Mouse (Mus musculus): ENCODE data around the gene Vsig10. TPM values are rescaled to one million over a fixed set of nuclear protein-coding genes. Genes with fewer than 3 reads are reported as not detected.
A peak's percentile ranks its signal among the peaks of the same experiment; 100 is the strongest.
"Not testable (repeated sequence)": the region's sequence is repeated elsewhere in the genome, so short reads cannot be mapped to it uniquely, and the experiment has no call there.

Vsig10 gene
- polyA plus RNA-seq, 1 experiment from 2014 or later, result 11.7 TPM

DNA sequence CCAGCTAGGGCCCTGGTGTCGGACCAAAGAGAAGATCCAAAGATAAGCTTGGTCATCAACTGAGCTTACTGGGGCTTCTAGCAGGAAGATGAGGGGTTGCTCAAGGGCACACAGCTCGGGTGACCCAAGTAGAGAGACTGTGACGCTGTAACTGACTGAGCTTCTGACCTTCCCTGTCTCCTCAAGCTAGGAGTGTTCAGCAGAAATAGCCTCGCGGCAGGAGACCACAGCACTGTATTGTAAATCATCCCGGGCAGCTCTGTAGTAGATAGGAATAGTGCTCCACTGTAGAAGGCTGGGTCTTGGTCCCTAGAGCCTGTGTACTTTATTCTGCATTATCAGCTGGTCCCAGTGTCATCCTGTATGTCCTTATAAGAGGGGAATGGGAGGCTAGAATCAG is 23.0 kb downstream of the Vsig10 start:
- Histone ChIP-seq H3K9ac (no peak overlapping the region), H3K4me2 (no peak overlapping the region), H3K27ac (no peak overlapping the region), H3K4me3 (no peak overlapping the region), H3K4me1 (no peaks in the 10 kb centered on the region), H3K36me3 (peaks cover 9% of the 10 kb centered on the region), H3K9me3 (no peaks in the 10 kb centered on the region), H3K27me3 (no peaks in the 10 kb centered on the region)
- WGBS, result 67% methylated on average over 6 of the region's 6 CpGs
- ATAC-seq (ENCODE audit: insufficient number of reproducible peaks, low FRiP score, low TSS enrichment, low read depth), result no peak

DNA sequence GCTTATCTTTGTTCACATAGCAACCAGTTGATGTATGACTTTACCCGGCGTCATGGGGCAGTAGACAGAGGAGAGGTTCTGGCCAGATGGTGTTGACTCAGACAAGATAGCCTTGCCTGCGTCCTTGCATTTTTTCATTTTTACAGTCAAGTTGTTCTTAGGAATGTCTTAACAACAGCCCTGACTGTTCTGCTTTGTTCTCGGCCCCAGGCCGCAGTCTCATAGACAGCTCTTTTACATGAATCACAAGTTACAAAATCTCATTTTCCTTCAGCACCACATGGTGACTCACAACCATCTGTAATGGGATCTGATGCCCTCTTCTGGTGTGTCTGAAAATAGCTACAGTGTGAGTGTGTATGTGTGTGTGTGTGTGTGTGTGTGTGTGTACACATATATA is 25.6 kb downstream of the Vsig10 start:
- not testable (repeated sequence) for ATAC-seq (ENCODE audit: insufficient number of reproducible peaks, low FRiP score, low TSS enrichment, low read depth); H3K4me1 ChIP-seq; H3K36me3 ChIP-seq; H3K4me2 ChIP-seq; H3K9ac ChIP-seq; H3K27ac ChIP-seq; H3K27me3 ChIP-seq; H3K9me3 ChIP-seq; H3K4me3 ChIP-seq
- WGBS, result 87% methylated on average over 5 of the region's 5 CpGs

DNA sequence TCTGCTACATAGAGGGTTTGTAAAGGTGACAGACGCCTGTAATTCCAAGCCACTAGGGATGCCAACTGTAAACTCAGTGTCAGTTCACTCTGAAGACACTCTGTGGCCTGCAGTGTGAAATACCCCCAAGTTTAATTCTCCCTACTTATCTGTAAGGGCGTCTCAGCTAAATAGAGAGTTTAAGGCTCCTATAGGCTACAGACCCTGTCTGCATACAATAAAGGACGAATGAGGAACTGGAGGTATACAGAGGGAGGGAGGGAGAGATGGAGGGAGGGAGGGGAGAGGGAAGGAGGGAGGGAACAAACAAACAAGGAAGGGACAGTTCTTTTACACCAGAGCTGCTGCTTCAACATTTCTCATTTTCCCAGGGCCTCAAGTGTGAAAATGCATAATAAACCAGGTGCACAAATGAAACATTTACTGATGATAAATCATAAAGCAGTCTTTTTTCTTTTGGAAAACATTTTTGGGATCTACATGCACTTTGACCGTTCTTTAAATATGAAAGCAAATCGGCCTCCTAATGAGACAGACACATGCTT is 26.6 kb downstream of the Vsig10 start:
- Histone ChIP-seq H3K9me3 (no peaks in the 10 kb centered on the region), H3K9ac (no peak overlapping the region), H3K4me1 (no peaks in the 10 kb centered on the region), H3K4me2 (no peak overlapping the region), H3K27ac (no peak overlapping the region), H3K4me3 (no peak overlapping the region), H3K27me3 (no peaks in the 10 kb centered on the region), H3K36me3 (peaks cover 6% of the 10 kb centered on the region)
- WGBS, result 77% methylated on average over 5 of the region's 5 CpGs
- ATAC-seq (ENCODE audit: insufficient number of reproducible peaks, low FRiP score, low TSS enrichment, low read depth), result no peak

DNA sequence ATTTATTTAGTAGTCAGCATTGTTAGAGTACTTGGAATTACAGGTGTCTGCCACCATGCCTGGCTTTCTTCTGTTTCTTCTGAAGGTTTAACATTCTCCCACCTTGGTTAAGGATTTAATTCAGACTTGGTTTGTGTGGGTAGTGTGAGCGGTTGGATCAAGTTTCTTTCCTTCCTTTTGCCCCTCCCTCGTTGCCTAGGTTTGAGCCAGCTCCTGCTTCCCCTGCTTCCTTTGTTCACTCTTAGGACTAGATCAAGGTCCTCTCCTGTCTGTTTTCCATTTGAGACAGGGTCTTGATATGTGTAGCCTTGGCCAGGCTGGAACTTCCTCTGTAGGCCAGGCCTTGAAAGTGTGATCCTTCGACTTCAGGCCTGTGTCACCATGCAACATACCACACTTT is 27.4 kb downstream of the Vsig10 start:
- Histone ChIP-seq H3K4me1 (no peaks in the 10 kb centered on the region), H3K27me3 (no peaks in the 10 kb centered on the region), H3K4me2 (no peak overlapping the region), H3K4me3 (no peak overlapping the region), H3K27ac (no peak overlapping the region), H3K9me3 (no peaks in the 10 kb centered on the region), H3K9ac (no peak overlapping the region), H3K36me3 (peaks cover 6% of the 10 kb centered on the region)
- no peak for ATAC-seq (ENCODE audit: insufficient number of reproducible peaks, low FRiP score, low TSS enrichment, low read depth)
- 50% methylated on average over 3 of the region's 3 CpGs for WGBS

DNA sequence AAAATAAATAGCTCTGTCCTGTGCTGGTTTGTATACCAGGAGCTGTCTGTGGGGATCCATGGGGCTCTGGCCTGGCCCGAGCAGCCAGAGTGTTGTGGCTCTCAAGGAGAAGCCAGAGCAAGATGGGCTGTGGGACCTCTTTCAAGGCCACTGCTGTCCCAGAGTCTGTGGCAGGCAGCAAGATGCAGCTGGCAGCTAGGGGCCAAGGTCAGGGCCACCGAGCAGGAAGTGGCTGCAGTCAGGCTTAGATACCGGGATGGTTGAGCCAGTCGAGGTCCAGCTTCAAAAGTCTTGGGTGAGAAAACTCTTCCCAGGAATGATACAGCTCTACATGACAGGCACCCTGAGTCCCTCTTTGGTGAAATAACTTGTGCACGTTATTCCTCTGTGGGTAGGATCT is 28.1 kb downstream of the Vsig10 start:
- H3K4me1 ChIP-seq, result no peaks in the 10 kb centered on the region
- 64% methylated on average over 5 of the region's 5 CpGs for whole genome bisulfite sequencing
- ATAC-seq (ENCODE audit: insufficient number of reproducible peaks, low FRiP score, low TSS enrichment, low read depth), result no peak
- H3K9me3 ChIP-seq, result no peaks in the 10 kb centered on the region
- no peaks in the 10 kb centered on the region for H3K27me3 ChIP-seq
- peaks cover 6% of the 10 kb centered on the region for H3K36me3 ChIP-seq
- H3K4me3 ChIP-seq, result no peak overlapping the region
- no peak overlapping the region for H3K27ac ChIP-seq
- H3K9ac ChIP-seq, result no peak overlapping the region
- H3K4me2 ChIP-seq, result no peak overlapping the region

DNA sequence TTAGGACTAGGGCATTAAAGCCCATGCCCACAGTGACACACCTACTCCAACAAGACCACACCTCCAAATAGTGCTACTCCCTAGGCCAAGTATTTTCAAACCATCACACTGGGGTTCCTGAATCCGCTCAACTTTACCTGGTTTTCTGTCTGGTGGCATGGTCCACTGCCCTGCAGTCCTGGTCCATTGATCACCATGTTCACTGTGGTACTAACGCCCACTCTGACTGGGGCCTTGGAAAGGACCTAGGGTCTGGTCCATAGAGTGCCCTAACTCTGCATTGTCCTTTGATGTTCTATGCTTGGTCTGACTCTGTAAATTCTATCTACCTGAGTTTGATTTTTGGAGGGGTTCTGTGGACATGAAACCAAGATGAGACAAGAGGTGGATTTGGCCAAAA is 29.0 kb downstream of the Vsig10 start:
- Histone ChIP-seq H3K4me3 (no peak overlapping the region), H3K27me3 (no peaks in the 10 kb centered on the region), H3K27ac (no peak overlapping the region), H3K4me2 (no peak overlapping the region), H3K9ac (no peak overlapping the region), H3K4me1 (no peaks in the 10 kb centered on the region), H3K9me3 (no peaks in the 10 kb centered on the region), H3K36me3 (peaks cover 6% of the 10 kb centered on the region)
- no peak for ATAC-seq (ENCODE audit: insufficient number of reproducible peaks, low FRiP score, low TSS enrichment, low read depth)
- WGBS, result 92% methylated on average over 2 of the region's 2 CpGs

DNA sequence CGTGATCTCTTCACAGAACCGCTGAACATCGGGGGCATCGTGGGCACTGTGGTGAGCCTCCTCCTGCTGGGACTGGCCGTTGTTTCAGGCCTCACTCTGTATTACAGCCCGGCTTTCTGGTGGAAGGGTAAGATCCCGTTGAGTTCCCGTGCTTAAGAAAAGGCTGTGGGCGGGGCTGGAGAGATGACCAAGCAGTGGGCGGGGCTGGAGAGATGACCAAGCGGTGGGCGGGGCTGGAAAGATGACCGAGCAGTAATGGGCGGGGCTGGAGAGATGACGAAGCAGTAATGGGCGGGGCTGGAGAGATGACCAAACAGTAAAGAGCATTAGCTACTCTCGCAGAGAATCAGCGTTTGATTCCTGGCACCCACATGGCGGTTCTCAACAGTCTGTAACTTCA is 29.4 kb downstream of the Vsig10 start:
- no peak for ATAC-seq (ENCODE audit: insufficient number of reproducible peaks, low FRiP score, low TSS enrichment, low read depth)
- peaks cover 6% of the 10 kb centered on the region for H3K36me3 ChIP-seq
- no peaks in the 10 kb centered on the region for H3K9me3 ChIP-seq
- H3K27me3 ChIP-seq, result no peaks in the 10 kb centered on the region
- H3K4me1 ChIP-seq, result no peaks in the 10 kb centered on the region
- H3K4me2 ChIP-seq, result no peak overlapping the region
- WGBS, result 37% methylated on average over 19 of the region's 19 CpGs
- no peak overlapping the region for H3K9ac ChIP-seq
- no peak overlapping the region for H3K27ac ChIP-seq
- no peak overlapping the region for H3K4me3 ChIP-seq

DNA sequence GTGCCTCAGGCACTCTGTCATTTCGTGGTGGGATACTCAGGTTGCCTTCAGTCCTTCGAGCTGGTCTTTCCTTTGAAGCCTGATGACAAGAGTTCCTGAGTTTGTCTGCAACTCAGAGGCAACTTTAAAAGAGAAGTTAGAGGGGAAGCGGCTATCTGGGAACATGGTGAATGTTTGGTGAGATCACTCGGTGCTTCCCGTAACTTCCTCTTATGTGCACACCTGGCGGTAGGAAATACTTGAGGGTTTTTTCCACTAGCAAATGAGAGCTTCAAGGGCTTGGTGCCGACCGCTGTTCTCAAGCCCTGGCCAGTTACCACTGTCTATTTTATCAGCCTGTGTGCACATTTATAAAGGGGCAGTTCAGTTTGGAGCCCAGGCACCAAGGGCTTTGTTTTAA is 35.2 kb downstream of the Vsig10 start:
- H3K9ac ChIP-seq, result no peak overlapping the region
- no peak overlapping the region for H3K4me2 ChIP-seq
- H3K4me1 ChIP-seq, result peaks cover 15% of the 10 kb centered on the region
- no peaks in the 10 kb centered on the region for H3K9me3 ChIP-seq
- no peak for ATAC-seq (ENCODE audit: insufficient number of reproducible peaks, low FRiP score, low TSS enrichment, low read depth)
- 62% methylated on average over 8 of the region's 8 CpGs for WGBS
- H3K27ac ChIP-seq, result no peak overlapping the region
- H3K36me3 ChIP-seq, result no peaks in the 10 kb centered on the region; the same call in 1 of the 2 replicates
- H3K27me3 ChIP-seq, result no peaks in the 10 kb centered on the region
- no peak overlapping the region for H3K4me3 ChIP-seq

DNA sequence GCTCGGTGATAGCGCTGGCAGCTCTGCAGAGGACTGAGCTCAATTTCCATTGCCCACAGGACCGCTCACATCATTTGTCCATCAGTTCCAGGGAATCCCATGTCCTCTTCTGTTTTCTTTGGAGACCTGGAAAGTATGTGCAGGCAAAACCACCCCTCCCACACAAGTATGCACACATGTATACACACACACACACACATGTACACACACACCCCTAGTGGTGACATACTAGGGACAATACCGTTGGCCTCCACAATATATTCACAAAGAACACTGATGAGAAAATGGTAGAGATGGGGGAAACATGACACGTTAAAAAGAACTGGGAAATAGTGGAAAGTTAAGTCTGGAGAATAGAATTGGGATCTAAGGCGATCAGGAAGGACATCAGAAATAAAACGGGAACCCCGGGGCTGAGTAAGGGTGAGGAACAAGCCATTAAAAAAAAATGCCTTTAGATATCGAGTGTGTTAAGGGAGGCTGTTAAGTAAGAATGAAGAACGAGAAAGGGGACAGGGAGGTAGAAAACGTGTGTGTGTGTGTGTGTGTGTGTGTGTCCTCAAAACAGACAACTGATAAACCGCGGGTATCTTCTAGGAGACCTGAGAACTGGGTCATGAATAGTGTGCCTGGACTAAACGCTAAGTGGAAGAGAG is 36.9 kb downstream of the Vsig10 start:
- no peaks in the 10 kb centered on the region for H3K27me3 ChIP-seq
- H3K9me3 ChIP-seq, result no peaks in the 10 kb centered on the region
- H3K27ac ChIP-seq, result peak overlapping the region; percentile 90; the same call in 1 of the 2 replicates
- no peaks in the 10 kb centered on the region; the same call in 1 of the 2 replicates for H3K36me3 ChIP-seq
- H3K4me1 ChIP-seq, result peaks cover 31% of the 10 kb centered on the region
- ATAC-seq (ENCODE audit: insufficient number of reproducible peaks, low FRiP score, low TSS enrichment, low read depth), result no peak
- peak overlapping the region; percentile 90; the same call in 1 of the 2 replicates for H3K4me2 ChIP-seq
- no peak overlapping the region for H3K9ac ChIP-seq
- 43% methylated on average over 14 of the region's 14 CpGs for WGBS
- peak overlapping the region; percentile 95; the same call in 1 of the 2 replicates for H3K4me3 ChIP-seq

DNA sequence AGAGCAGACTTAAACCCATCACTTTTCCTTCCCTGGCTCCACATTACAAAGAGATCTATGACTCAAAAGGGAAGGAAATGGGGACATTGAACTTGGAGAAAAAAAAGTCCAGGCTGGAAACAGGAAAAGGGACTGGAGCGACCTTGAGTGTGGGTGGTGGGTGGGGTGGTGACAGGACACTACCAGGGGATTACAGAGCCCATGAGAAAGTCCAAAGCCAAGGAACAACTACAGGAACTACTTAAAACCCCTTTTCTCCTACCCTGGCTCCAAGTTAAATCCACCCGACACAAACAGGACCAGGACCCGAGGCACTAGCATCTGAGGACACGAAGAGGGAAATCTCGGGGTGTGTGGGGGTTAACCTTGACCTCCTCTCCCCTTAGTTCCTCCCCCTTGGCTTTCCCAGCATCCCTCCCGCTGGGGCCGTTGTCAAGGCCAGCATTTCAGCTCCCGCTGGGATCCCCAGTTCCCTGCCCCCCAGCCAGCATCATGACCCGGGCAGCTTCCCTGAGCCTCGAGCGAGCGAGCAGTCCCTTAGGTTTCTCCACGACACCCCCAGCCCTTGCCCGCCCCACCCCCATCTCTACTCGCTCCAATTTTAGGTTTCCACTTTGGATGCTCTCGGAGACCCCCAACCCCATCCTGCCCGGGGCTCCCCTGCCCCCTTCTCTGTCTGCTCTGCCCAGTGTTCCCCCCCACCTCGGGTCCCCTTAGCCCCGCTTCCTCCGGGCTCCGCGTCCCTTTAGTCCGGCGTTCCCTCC is 37.7 kb downstream of the Vsig10 start:
- no peaks in the 10 kb centered on the region for H3K27me3 ChIP-seq
- H3K9me3 ChIP-seq, result no peaks in the 10 kb centered on the region
- peak; percentile 20 for ATAC-seq (ENCODE audit: insufficient number of reproducible peaks, low FRiP score, low TSS enrichment, low read depth)
- peaks cover 37% of the 10 kb centered on the region for H3K4me1 ChIP-seq
- H3K4me2 ChIP-seq, result peak overlapping the region; percentile 90
- peak overlapping the region; percentile 87 for H3K9ac ChIP-seq
- WGBS, result 0% methylated on average over 19 of the region's 24 CpGs
- H3K27ac ChIP-seq, result peak overlapping the region; percentile 90
- no peaks in the 10 kb centered on the region; the same call in 1 of the 2 replicates for H3K36me3 ChIP-seq
- H3K4me3 ChIP-seq, result peak overlapping the region; percentile 95

DNA sequence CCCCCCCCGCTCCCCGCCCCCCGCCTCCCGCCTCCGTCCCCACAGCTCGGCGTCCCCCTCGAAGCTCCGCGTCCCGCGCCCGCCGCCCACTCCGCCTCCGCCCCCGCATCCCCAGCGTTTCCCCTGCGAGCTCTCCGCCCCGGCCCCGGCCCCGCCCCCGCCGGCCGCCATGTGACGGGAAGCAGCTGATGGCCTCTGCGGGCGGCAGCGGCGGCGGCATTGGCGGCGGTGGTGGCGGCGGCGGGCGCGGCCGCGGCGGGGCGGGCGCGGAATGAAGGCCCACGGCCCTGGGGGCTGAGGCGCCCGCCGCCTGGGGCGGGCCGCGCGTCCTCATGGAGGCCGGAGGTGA is 38.2 kb downstream of the Vsig10 start, which contains the start of gene Wsb2:
Gene Wsb2 (plus strand): TSS at position 176 of the 349 bp plus-strand sequence.
- H3K9ac ChIP-seq, result peak within 1 kb of the TSS; percentile 87
- no peaks in the 10 kb centered on the region for H3K27me3 ChIP-seq
- peak; percentile 40 for ATAC-seq (ENCODE audit: insufficient number of reproducible peaks, low FRiP score, low TSS enrichment, low read depth)
- peak within 1 kb of the TSS; percentile 90 for H3K4me2 ChIP-seq
- WGBS, result 2% methylated on average over 18 of the region's 54 CpGs
- peak within 1 kb of the TSS; percentile 90 for H3K27ac ChIP-seq
- H3K4me1 ChIP-seq, result peaks cover 37% of the 10 kb centered on the region
- no peaks in the 10 kb centered on the region; the same call in 1 of the 2 replicates for H3K36me3 ChIP-seq
- H3K4me3 ChIP-seq, result peak within 1 kb of the TSS; percentile 95
- no peaks in the 10 kb centered on the region for H3K9me3 ChIP-seq

Data from limb, embryonic 15.5 days (tissue).